Mouse (Mus musculus) lung, embryonic 15.5 days (tissue): Measurements from ENCODE around the gene Olfr1036. TPM values are rescaled to one million over a fixed set of nuclear protein-coding genes. Genes with fewer than 3 reads are reported as not detected.
"Not testable (repeated sequence)": the region's sequence is repeated elsewhere in the genome, so short reads cannot be mapped to it uniquely, and the experiment has no call there.

ENCODE experiments used
- ATAC-seq: fragments of 200-750 bp; cut with Nextera tagmentation; 2 replicates; pipeline ENCODE4 v1.8.0; 2017; ENCODE audit warnings: moderate number of reproducible peaks, borderline replicate concordance; ENCODE audit not compliant: low FRiP score, low TSS enrichment; ENCODE audit errors: extremely low read depth
- H3K27ac ChIP-seq: fragments of 300-500 bp; sonication (generic); 2 replicates; pipeline ENCODE4 v1.5.1; 2015; ENCODE audit warnings: moderate library complexity, mild to moderate bottlenecking, inconsistent platforms
- H3K27me3 ChIP-seq: fragments of 300-500 bp; sonication (generic); 2 replicates; pipeline ENCODE4 v1.6.1; 2015; ENCODE audit warnings: inconsistent platforms
- H3K36me3 ChIP-seq: fragments of 300-500 bp; sonication (generic); 2 replicates; pipeline ENCODE4 v1.6.1; 2015; ENCODE audit warnings: inconsistent platforms
- H3K4me1 ChIP-seq: fragments of 300-500 bp; sonication (generic); 2 replicates; pipeline ENCODE4 v1.6.1; 2015; ENCODE audit warnings: inconsistent platforms
- H3K4me2 ChIP-seq: fragments of 300-500 bp; sonication (generic); 2 replicates; pipeline ENCODE4 v1.6.1; 2015; ENCODE audit warnings: inconsistent platforms, mild to moderate bottlenecking, moderate library complexity
- H3K4me3 ChIP-seq: fragments of 300-500 bp; sonication (generic); 2 replicates; pipeline ENCODE4 v1.5.1; 2015; ENCODE audit warnings: mild to moderate bottlenecking, inconsistent platforms
- H3K9ac ChIP-seq: fragments of 300-500 bp; sonication (generic); 2 replicates; pipeline ENCODE4 v1.6.1; 2015; ENCODE audit warnings: inconsistent platforms
- H3K9me3 ChIP-seq: fragments of 300-500 bp; sonication (generic); 2 replicates; pipeline ENCODE4 v1.6.1; 2016; ENCODE audit warnings: inconsistent platforms
- WGBS: fragments of 180-500 bp; shearing (Covaris S2); methylation state at CpG from one replicate; pipeline ENCODE4 v1.1.7; 2015; 5-methylcytosine and 5-hydroxymethylcytosine counted together
- polyA plus RNA-seq: library from polyadenylated mRNA; unstranded; fragments of >200 nt; fragmentation: Nextera tagmentation; extraction: Ambion mirVana; gene quantifications from 2 replicates; pipeline ENCODE4 v1.2.1, GENCODE M21; 2015

Olfr1036 gene
- not detected in 2 replicates for polyA plus RNA-seq

GRCm38 (mm10) chr2:86073692-86074091 is at the start of gene Olfr1036:
Olfr1036 (plus strand) TSS chr2:86073992.
- not testable (repeated sequence) for H3K4me2 ChIP-seq, H3K9me3 ChIP-seq, H3K4me1 ChIP-seq, H3K36me3 ChIP-seq, ATAC-seq, H3K27ac ChIP-seq, H3K27me3 ChIP-seq, H3K4me3 ChIP-seq, H3K9ac ChIP-seq

- no peaks in the 10 kb centered on the region for H3K36me3 ChIP-seq
- ATAC-seq, result no peak
- no peaks in the 10 kb centered on the region for H3K9me3 ChIP-seq
- no peaks in the 10 kb centered on the region for H3K27me3 ChIP-seq
- H3K9ac ChIP-seq, result no peak within 1 kb of the TSS
- H3K4me1 ChIP-seq, result no peaks in the 10 kb centered on the region
- no peak within 1 kb of the TSS for H3K4me3 ChIP-seq
- no peak within 1 kb of the TSS for H3K4me2 ChIP-seq
- no peak within 1 kb of the TSS for H3K27ac ChIP-seq
Observed at GRCm38 (mm10) chr2:86045561-86045960, 28.2 kb upstream of the Olfr1036 start, which contains the start of gene Olfr1034. Olfr1034 (plus strand) TSS chr2:86045861.

- not testable (repeated sequence) for H3K9ac ChIP-seq, H3K27me3 ChIP-seq, H3K9me3 ChIP-seq, H3K4me3 ChIP-seq, H3K4me1 ChIP-seq, H3K27ac ChIP-seq, H3K36me3 ChIP-seq, ATAC-seq, H3K4me2 ChIP-seq
Observed at GRCm38 (mm10) chr2:86050777-86051176, 23.0 kb upstream of the Olfr1036 start.

- H3K4me2 ChIP-seq, H3K36me3 ChIP-seq, H3K27me3 ChIP-seq, H3K4me1 ChIP-seq, H3K4me3 ChIP-seq, H3K27ac ChIP-seq, H3K9ac ChIP-seq, H3K9me3 ChIP-seq, ATAC-seq: not testable (repeated sequence)
- WGBS, result 94% methylated on average over 2 of the region's 2 CpGs
Observed at GRCm38 (mm10) chr2:86063766-86064165, 10.0 kb upstream of the Olfr1036 start.

GRCm38 (mm10) chr2:86070189-86070588 is 3.6 kb upstream of the Olfr1036 start:
- H3K36me3 ChIP-seq, result no peaks in the 10 kb centered on the region
- no peak overlapping the region for H3K4me2 ChIP-seq
- H3K4me3 ChIP-seq, result no peak overlapping the region
- ATAC-seq, result no peak
- no peak overlapping the region for H3K27ac ChIP-seq
- H3K9me3 ChIP-seq, result no peaks in the 10 kb centered on the region
- H3K4me1 ChIP-seq, result no peaks in the 10 kb centered on the region
- no peak overlapping the region for H3K9ac ChIP-seq
- no peaks in the 10 kb centered on the region for H3K27me3 ChIP-seq
- 91% methylated on average over 8 of the region's 8 CpGs for WGBS

GRCm38 (mm10) chr2:86080478-86080877 is 6.7 kb downstream of the Olfr1036 start:
- H3K4me1 ChIP-seq, ATAC-seq, H3K9ac ChIP-seq, H3K4me3 ChIP-seq, H3K27ac ChIP-seq, H3K9me3 ChIP-seq, H3K4me2 ChIP-seq, H3K36me3 ChIP-seq, H3K27me3 ChIP-seq: not testable (repeated sequence)
- 88% methylated on average over 1 of the region's 1 CpGs for WGBS

GRCm38 (mm10) chr2:86087285-86087684 is 13.5 kb downstream of the Olfr1036 start, which contains the start of gene Olfr1037:
Olfr1037 (minus strand) TSS chr2:86087385.
- no peak within 1 kb of the TSS for H3K9ac ChIP-seq
- no peak within 1 kb of the TSS for H3K4me2 ChIP-seq
- no peak within 1 kb of the TSS for H3K27ac ChIP-seq
- no peak for ATAC-seq
- H3K27me3 ChIP-seq, result no peaks in the 10 kb centered on the region
- 88% methylated on average over 2 of the region's 2 CpGs for WGBS
- no peaks in the 10 kb centered on the region for H3K9me3 ChIP-seq
- no peak within 1 kb of the TSS for H3K4me3 ChIP-seq
- H3K36me3 ChIP-seq, result no peaks in the 10 kb centered on the region
- H3K4me1 ChIP-seq, result no peaks in the 10 kb centered on the region

Other genes starting within 250 kb of the Olfr1036 start
- not detected in 2 replicates for gene Olfr1019, start 228.5 kb upstream of the Olfr1036 start, polyA plus RNA-seq
- not detected in 2 replicates for gene Olfr1020, start 227.0 kb upstream of the Olfr1036 start, polyA plus RNA-seq
- gene Olfr1022, start 205.4 kb upstream of the Olfr1036 start, polyA plus RNA-seq, result not detected in 2 replicates
- gene Olfr1023, start 188.4 kb upstream of the Olfr1036 start, polyA plus RNA-seq, result not detected in 2 replicates
- gene Olfr1024, start 168.9 kb upstream of the Olfr1036 start, polyA plus RNA-seq, result not detected in 2 replicates
- gene Olfr1025-ps1, start 158.8 kb upstream of the Olfr1036 start, polyA plus RNA-seq, result not detected in 2 replicates
- not detected in 2 replicates for gene Olfr1026, start 152.4 kb upstream of the Olfr1036 start, polyA plus RNA-seq
- not detected in 2 replicates for gene Olfr1028, start 123.6 kb upstream of the Olfr1036 start, polyA plus RNA-seq
- not detected in 2 replicates for gene Olfr1029, start 100.1 kb upstream of the Olfr1036 start, polyA plus RNA-seq
- not detected in 2 replicates for gene Olfr1030, start 94.7 kb upstream of the Olfr1036 start, polyA plus RNA-seq
- not detected in 2 replicates for gene Olfr1031, start 83.7 kb upstream of the Olfr1036 start, polyA plus RNA-seq
- gene Olfr1032, start 68.5 kb upstream of the Olfr1036 start, polyA plus RNA-seq, result not detected in 2 replicates
- gene Olfr1033, start 53.4 kb upstream of the Olfr1036 start, polyA plus RNA-seq, result 2.3 and 3.1 TPM in 2 replicates
- not detected in 2 replicates for gene Olfr1034, start 28.1 kb upstream of the Olfr1036 start, polyA plus RNA-seq
- not detected in 2 replicates for gene Olfr1037, start 13.4 kb downstream of the Olfr1036 start, polyA plus RNA-seq
- not detected in 2 replicates for gene Olfr1039, start 61.9 kb downstream of the Olfr1036 start, polyA plus RNA-seq
- gene Olfr1040, start 72.7 kb downstream of the Olfr1036 start, polyA plus RNA-seq, result not detected in 2 replicates
- not detected in 2 replicates for gene Olfr1042, start 87.8 kb downstream of the Olfr1036 start, polyA plus RNA-seq
- not detected in 2 replicates for gene Olfr1043, start 93.5 kb downstream of the Olfr1036 start, polyA plus RNA-seq
- not detected in 2 replicates for gene Olfr1044, start 103.8 kb downstream of the Olfr1036 start, polyA plus RNA-seq
- gene Olfr52, start 111.7 kb downstream of the Olfr1036 start, polyA plus RNA-seq, result not detected in 2 replicates
- gene Olfr1045, start 129.0 kb downstream of the Olfr1036 start, polyA plus RNA-seq, result not detected in 2 replicates
- gene Olfr1046, start 145.3 kb downstream of the Olfr1036 start, polyA plus RNA-seq, result not detected in 2 replicates
- gene Olfr1047, start 157.4 kb downstream of the Olfr1036 start, polyA plus RNA-seq, result not detected in 2 replicates
- not detected in 2 replicates for gene Olfr1048, start 166.3 kb downstream of the Olfr1036 start, polyA plus RNA-seq
- not detected in 2 replicates for gene Olfr1049, start 184.3 kb downstream of the Olfr1036 start, polyA plus RNA-seq
- not detected in 2 replicates for gene Olfr1051, start 205.1 kb downstream of the Olfr1036 start, polyA plus RNA-seq
- gene Olfr1052, start 218.5 kb downstream of the Olfr1036 start, polyA plus RNA-seq, result not detected in 2 replicates
- gene Olfr1053, start 241.3 kb downstream of the Olfr1036 start, polyA plus RNA-seq, result not detected in 2 replicates